Mouse (Mus musculus) stomach, embryonic 15.5 days (tissue): ENCODE measurements around the gene Cab39. TPM values are rescaled to one million over a fixed set of nuclear protein-coding genes. Genes with fewer than 3 reads are reported as not detected.
"Not testable (repeated sequence)": the region's sequence is repeated elsewhere in the genome, so short reads cannot be mapped to it uniquely, and the experiment has no call there.

Experiments used
- ATAC-seq: fragments of 200-750 bp; cut with Nextera tagmentation; 2 replicates; pipeline ENCODE4 v1.8.0; 2017; ENCODE audit warnings: low read depth, moderate number of reproducible peaks, moderate TSS enrichment; ENCODE audit not compliant: insufficient read depth, low FRiP score
- H3K27ac ChIP-seq: fragments of 300-500 bp; sonication (generic); 2 replicates; pipeline ENCODE4 v1.5.1; 2015; ENCODE audit warnings: mild to moderate bottlenecking, inconsistent platforms
- H3K27me3 ChIP-seq: fragments of 300-500 bp; sonication (generic); replicated peaks from 2 replicates; pipeline ENCODE4 v1.6.1; 2015; ENCODE audit warnings: inconsistent platforms
- H3K36me3 ChIP-seq: fragments of 300-500 bp; sonication (generic); 2 replicates; pipeline ENCODE4 v1.6.1; 2015; ENCODE audit warnings: inconsistent platforms
- H3K4me1 ChIP-seq: fragments of 300-500 bp; sonication (generic); 2 replicates; pipeline ENCODE4 v1.6.1; 2015; ENCODE audit warnings: inconsistent platforms
- H3K4me2 ChIP-seq: fragments of 300-500 bp; sonication (generic); 2 replicates; pipeline ENCODE4 v1.6.1; 2015; ENCODE audit warnings: mild to moderate bottlenecking, inconsistent platforms
- H3K4me3 ChIP-seq: fragments of 300-500 bp; sonication (generic); replicated peaks from 2 replicates; pipeline ENCODE4 v1.5.1; 2015; ENCODE audit warnings: inconsistent platforms
- H3K9ac ChIP-seq: fragments of 300-500 bp; sonication (generic); 2 replicates; pipeline ENCODE4 v1.6.1; 2015; ENCODE audit warnings: inconsistent platforms
- H3K9me3 ChIP-seq: fragments of 300-500 bp; sonication (generic); 2 replicates; pipeline ENCODE4 v1.6.1; 2016; ENCODE audit warnings: inconsistent platforms
- WGBS: fragments of 180-500 bp; shearing (Covaris S2); methylation state at CpG from one replicate; pipeline ENCODE4 v1.1.7; 2015; 5-methylcytosine and 5-hydroxymethylcytosine counted together
- polyA plus RNA-seq: library from polyadenylated mRNA; unstranded; fragments of >200 nt; fragmentation: Nextera tagmentation; extraction: Ambion mirVana; gene quantifications from 2 replicates; pipeline ENCODE4 v1.2.1, GENCODE M21; 2015

The Cab39 gene
- polyA plus RNA-seq, 1 experiment from 2014 or later, result 31.4 TPM

GRCm38 (mm10) chr1:85794106-85794771 lies 998 bp downstream of the Cab39 start:
- Histone ChIP-seq H3K4me3 (peak overlapping the region; percentile 95), H3K36me3 (no peaks in the 10 kb centered on the region), H3K4me2 (peak overlapping the region; percentile 71), H3K4me1 (peaks cover 5% of the 10 kb centered on the region; the same call in 1 of the 2 replicates), H3K27me3 (no peaks in the 10 kb centered on the region), H3K9ac (peak overlapping the region; percentile 89), H3K27ac (peak overlapping the region; percentile 93), H3K9me3 (no peaks in the 10 kb centered on the region)
- peak; percentile 45; the same call in 1 of the 2 replicates for ATAC-seq
- WGBS, result under 1% methylated on average over 38 of the region's 38 CpGs

GRCm38 (mm10) chr1:85795196-85795595 lies 2.0 kb downstream of the Cab39 start:
- Histone ChIP-seq H3K4me2 (peak overlapping the region; percentile 40; the same call in 1 of the 2 replicates), H3K27ac (no peak overlapping the region), H3K9me3 (no peaks in the 10 kb centered on the region), H3K4me3 (peak overlapping the region; percentile 12; the same call in 1 of the 2 replicates), H3K27me3 (no peaks in the 10 kb centered on the region), H3K4me1 (peaks cover 5% of the 10 kb centered on the region; the same call in 1 of the 2 replicates), H3K9ac (no peak overlapping the region), H3K36me3 (no peaks in the 10 kb centered on the region)
- whole genome bisulfite sequencing, result 53% methylated on average over 3 of the region's 3 CpGs
- no peak for ATAC-seq

GRCm38 (mm10) chr1:85799776-85800175 lies 6.5 kb downstream of the Cab39 start:
- no peak overlapping the region for H3K27ac ChIP-seq
- peaks cover 5% of the 10 kb centered on the region; the same call in 1 of the 2 replicates for H3K4me1 ChIP-seq
- H3K4me3 ChIP-seq, result no peak overlapping the region
- WGBS, result 56% methylated on average over 1 of the region's 1 CpGs
- no peaks in the 10 kb centered on the region for H3K36me3 ChIP-seq
- no peak overlapping the region for H3K9ac ChIP-seq
- ATAC-seq, result no peak
- H3K9me3 ChIP-seq, result no peaks in the 10 kb centered on the region
- no peak overlapping the region for H3K4me2 ChIP-seq
- H3K27me3 ChIP-seq, result no peaks in the 10 kb centered on the region

- no peaks in the 10 kb centered on the region for H3K36me3 ChIP-seq
- ATAC-seq, result no peak
- H3K4me3 ChIP-seq, result no peak overlapping the region
- H3K27me3 ChIP-seq, result no peaks in the 10 kb centered on the region
- H3K9me3 ChIP-seq, result no peaks in the 10 kb centered on the region
- H3K9ac ChIP-seq, result no peak overlapping the region
- no peak overlapping the region for H3K4me2 ChIP-seq
- WGBS, result 90% methylated on average over 1 of the region's 1 CpGs
- H3K4me1 ChIP-seq, result no peaks in the 10 kb centered on the region
- H3K27ac ChIP-seq, result no peak overlapping the region
Observed at GRCm38 (mm10) chr1:85802517-85802916, 9.3 kb downstream of the Cab39 start.

GRCm38 (mm10) chr1:85804551-85804950 lies 11.3 kb downstream of the Cab39 start:
- Histone ChIP-seq H3K9me3 (no peaks in the 10 kb centered on the region), H3K4me3 (no peak overlapping the region), H3K27me3 (no peaks in the 10 kb centered on the region), H3K4me1 (peaks cover 15% of the 10 kb centered on the region; the same call in 1 of the 2 replicates), H3K36me3 (no peaks in the 10 kb centered on the region), H3K4me2 (no peak overlapping the region), H3K27ac (no peak overlapping the region), H3K9ac (no peak overlapping the region)
- no peak for ATAC-seq
- 86% methylated on average over 8 of the region's 8 CpGs for WGBS

GRCm38 (mm10) chr1:85809256-85809655 lies 16.0 kb downstream of the Cab39 start:
- Histone ChIP-seq H3K36me3 (no peaks in the 10 kb centered on the region), H3K9ac (no peak overlapping the region), H3K27me3 (no peaks in the 10 kb centered on the region), H3K9me3 (no peaks in the 10 kb centered on the region), H3K4me2 (no peak overlapping the region), H3K27ac (peak overlapping the region; percentile 65), H3K4me3 (no peak overlapping the region), H3K4me1 (peaks cover 34% of the 10 kb centered on the region; the same call in 1 of the 2 replicates)
- no peak for ATAC-seq
- WGBS, result 55% methylated on average over 4 of the region's 4 CpGs

- no peak overlapping the region for H3K4me2 ChIP-seq
- H3K9ac ChIP-seq, result no peak overlapping the region
- peaks cover 34% of the 10 kb centered on the region; the same call in 1 of the 2 replicates for H3K4me1 ChIP-seq
- H3K27ac ChIP-seq, result peak overlapping the region; percentile 65; the same call in 1 of the 2 replicates
- no peak overlapping the region for H3K4me3 ChIP-seq
- no peaks in the 10 kb centered on the region for H3K9me3 ChIP-seq
- ATAC-seq, result no peak
- 44% methylated on average over 2 of the region's 2 CpGs for WGBS
- H3K36me3 ChIP-seq, result no peaks in the 10 kb centered on the region
- no peaks in the 10 kb centered on the region for H3K27me3 ChIP-seq
Observed at GRCm38 (mm10) chr1:85810343-85810742, 17.1 kb downstream of the Cab39 start.

GRCm38 (mm10) chr1:85810787-85811186 lies 17.5 kb downstream of the Cab39 start:
- Histone ChIP-seq H3K36me3 (no peaks in the 10 kb centered on the region), H3K9me3 (no peaks in the 10 kb centered on the region), H3K4me1 (peaks cover 34% of the 10 kb centered on the region; the same call in 1 of the 2 replicates), H3K4me2 (no peak overlapping the region), H3K4me3 (no peak overlapping the region), H3K27ac (peak overlapping the region; percentile 11; the same call in 1 of the 2 replicates), H3K9ac (no peak overlapping the region), H3K27me3 (no peaks in the 10 kb centered on the region)
- WGBS, result 50% methylated on average over 2 of the region's 2 CpGs
- ATAC-seq, result peak; percentile 34; the same call in 1 of the 2 replicates

- not testable (repeated sequence) for H3K4me2 ChIP-seq, H3K9ac ChIP-seq, H3K27me3 ChIP-seq, H3K36me3 ChIP-seq, ATAC-seq, H3K4me3 ChIP-seq, H3K27ac ChIP-seq, H3K9me3 ChIP-seq
- peaks cover 22% of the 10 kb centered on the region; the same call in 1 of the 2 replicates for H3K4me1 ChIP-seq
Observed at GRCm38 (mm10) chr1:85814213-85814612, 21.0 kb downstream of the Cab39 start.

- no peak overlapping the region for H3K9ac ChIP-seq
- peaks cover 8% of the 10 kb centered on the region; the same call in 1 of the 2 replicates for H3K4me1 ChIP-seq
- no peaks in the 10 kb centered on the region for H3K9me3 ChIP-seq
- no peaks in the 10 kb centered on the region for H3K27me3 ChIP-seq
- peaks cover 26% of the 10 kb centered on the region for H3K36me3 ChIP-seq
- H3K27ac ChIP-seq, result no peak overlapping the region
- WGBS, result 62% methylated on average over 6 of the region's 6 CpGs
- ATAC-seq, result no peak
- H3K4me2 ChIP-seq, result no peak overlapping the region
- no peak overlapping the region for H3K4me3 ChIP-seq
Observed at GRCm38 (mm10) chr1:85818121-85818520, 24.9 kb downstream of the Cab39 start.

- Histone ChIP-seq H3K4me1 (no peaks in the 10 kb centered on the region), H3K9ac (no peak overlapping the region), H3K4me3 (no peak overlapping the region), H3K4me2 (no peak overlapping the region), H3K36me3 (peaks cover 28% of the 10 kb centered on the region), H3K9me3 (no peaks in the 10 kb centered on the region), H3K27me3 (no peaks in the 10 kb centered on the region), H3K27ac (no peak overlapping the region)
- no peak for ATAC-seq
- 91% methylated on average over 1 of the region's 1 CpGs for WGBS
Observed at GRCm38 (mm10) chr1:85819695-85820094, 26.5 kb downstream of the Cab39 start.

- Histone ChIP-seq H3K9ac (no peak overlapping the region), H3K4me1 (no peaks in the 10 kb centered on the region), H3K27me3 (no peaks in the 10 kb centered on the region), H3K36me3 (peaks cover 29% of the 10 kb centered on the region), H3K27ac (no peak overlapping the region), H3K4me3 (no peak overlapping the region), H3K4me2 (no peak overlapping the region), H3K9me3 (no peaks in the 10 kb centered on the region)
- WGBS, result 80% methylated on average over 8 of the region's 8 CpGs
- ATAC-seq, result no peak
Observed at GRCm38 (mm10) chr1:85822239-85822638, 29.0 kb downstream of the Cab39 start.
